Mouse (Mus musculus) stomach, embryonic 15.5 days (tissue): ENCODE measurements around the gene Tbc1d10a. TPM values are rescaled to one million over a fixed set of nuclear protein-coding genes. Genes with fewer than 3 reads are reported as not detected.

Experiments used
- ATAC-seq: fragments of 200-750 bp; cut with Nextera tagmentation; 2 replicates; pipeline ENCODE4 v1.8.0; 2017; ENCODE audit warnings: low read depth, moderate number of reproducible peaks, moderate TSS enrichment; ENCODE audit not compliant: insufficient read depth, low FRiP score
- H3K27ac ChIP-seq: fragments of 300-500 bp; sonication (generic); 2 replicates; pipeline ENCODE4 v1.5.1; 2015; ENCODE audit warnings: mild to moderate bottlenecking, inconsistent platforms
- H3K27me3 ChIP-seq: fragments of 300-500 bp; sonication (generic); replicated peaks from 2 replicates; pipeline ENCODE4 v1.6.1; 2015; ENCODE audit warnings: inconsistent platforms
- H3K36me3 ChIP-seq: fragments of 300-500 bp; sonication (generic); 2 replicates; pipeline ENCODE4 v1.6.1; 2015; ENCODE audit warnings: inconsistent platforms
- H3K4me1 ChIP-seq: fragments of 300-500 bp; sonication (generic); 2 replicates; pipeline ENCODE4 v1.6.1; 2015; ENCODE audit warnings: inconsistent platforms
- H3K4me2 ChIP-seq: fragments of 300-500 bp; sonication (generic); 2 replicates; pipeline ENCODE4 v1.6.1; 2015; ENCODE audit warnings: mild to moderate bottlenecking, inconsistent platforms
- H3K4me3 ChIP-seq: fragments of 300-500 bp; sonication (generic); replicated peaks from 2 replicates; pipeline ENCODE4 v1.5.1; 2015; ENCODE audit warnings: inconsistent platforms
- H3K9ac ChIP-seq: fragments of 300-500 bp; sonication (generic); 2 replicates; pipeline ENCODE4 v1.6.1; 2015; ENCODE audit warnings: inconsistent platforms
- H3K9me3 ChIP-seq: fragments of 300-500 bp; sonication (generic); 2 replicates; pipeline ENCODE4 v1.6.1; 2016; ENCODE audit warnings: inconsistent platforms
- WGBS: fragments of 180-500 bp; shearing (Covaris S2); methylation state at CpG from one replicate; pipeline ENCODE4 v1.1.7; 2015; 5-methylcytosine and 5-hydroxymethylcytosine counted together
- polyA plus RNA-seq: library from polyadenylated mRNA; unstranded; fragments of >200 nt; fragmentation: Nextera tagmentation; extraction: Ambion mirVana; gene quantifications from 2 replicates; pipeline ENCODE4 v1.2.1, GENCODE M21; 2015

Gene Tbc1d10a
- polyA plus RNA-seq, 1 experiment from 2014 or later, result 33.4 TPM

DNA sequence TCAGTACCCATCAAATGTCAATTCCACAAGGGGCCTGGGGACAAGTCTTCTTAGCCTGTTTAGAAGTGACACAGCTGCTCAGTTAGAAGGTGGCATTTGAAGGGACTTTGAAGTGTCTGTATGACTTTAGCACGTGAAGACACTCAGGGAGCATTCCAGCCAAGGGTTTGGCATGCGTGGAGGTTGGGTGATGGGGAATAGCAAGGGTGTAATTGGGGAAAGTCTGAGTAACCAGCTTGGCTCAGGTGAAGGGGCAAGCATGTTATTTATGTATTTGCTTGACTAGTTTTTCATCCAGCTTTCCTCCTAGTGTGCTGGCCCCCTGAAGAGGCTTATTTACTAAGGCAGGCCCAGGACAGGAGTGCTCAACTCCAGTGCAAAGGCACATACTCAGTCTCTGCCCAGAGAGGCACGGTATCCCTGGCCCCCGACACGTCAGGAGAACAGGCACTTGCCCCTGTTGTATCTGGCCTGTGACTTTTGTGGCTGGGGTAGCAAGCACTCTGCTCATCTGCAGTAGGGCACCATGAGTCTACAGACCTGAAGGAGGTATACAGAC lies 18.6 kb downstream of the Tbc1d10a start:
- H3K4me1 ChIP-seq, result peaks cover 3% of the 10 kb centered on the region; the same call in 1 of the 2 replicates
- H3K4me3 ChIP-seq, result no peak overlapping the region
- peaks cover 22% of the 10 kb centered on the region for H3K36me3 ChIP-seq
- H3K9ac ChIP-seq, result no peak overlapping the region
- no peaks in the 10 kb centered on the region for H3K27me3 ChIP-seq
- no peak for ATAC-seq
- no peak overlapping the region for H3K4me2 ChIP-seq
- no peaks in the 10 kb centered on the region for H3K9me3 ChIP-seq
- no peak overlapping the region for H3K27ac ChIP-seq
- WGBS, result 78% methylated on average over 5 of the region's 5 CpGs

DNA sequence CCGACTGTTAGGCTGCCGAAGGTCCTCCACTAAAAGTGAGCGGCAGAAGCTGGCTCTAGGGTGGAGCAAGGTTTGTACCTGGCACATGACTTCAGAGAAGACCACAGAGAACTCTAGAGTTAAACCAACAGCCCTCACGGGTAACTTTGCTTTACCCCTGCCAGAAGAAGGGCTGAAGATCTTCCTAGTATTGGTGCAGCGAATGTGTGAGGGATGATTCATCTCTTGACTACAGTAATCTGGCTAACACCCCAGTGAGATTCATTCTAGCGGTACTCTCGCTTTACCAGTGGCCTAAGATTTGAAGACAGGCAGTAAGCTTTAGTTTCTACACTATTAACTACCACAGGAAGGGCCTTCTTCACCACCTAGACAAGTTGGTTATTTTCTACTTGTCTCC lies 19.4 kb downstream of the Tbc1d10a start:
- Histone ChIP-seq H3K4me2 (no peak overlapping the region), H3K27me3 (no peaks in the 10 kb centered on the region), H3K9ac (no peak overlapping the region), H3K27ac (no peak overlapping the region), H3K4me1 (peaks cover 3% of the 10 kb centered on the region; the same call in 1 of the 2 replicates), H3K4me3 (no peak overlapping the region), H3K36me3 (peaks cover 27% of the 10 kb centered on the region), H3K9me3 (no peaks in the 10 kb centered on the region)
- WGBS, result 84% methylated on average over 7 of the region's 7 CpGs
- ATAC-seq, result no peak

DNA sequence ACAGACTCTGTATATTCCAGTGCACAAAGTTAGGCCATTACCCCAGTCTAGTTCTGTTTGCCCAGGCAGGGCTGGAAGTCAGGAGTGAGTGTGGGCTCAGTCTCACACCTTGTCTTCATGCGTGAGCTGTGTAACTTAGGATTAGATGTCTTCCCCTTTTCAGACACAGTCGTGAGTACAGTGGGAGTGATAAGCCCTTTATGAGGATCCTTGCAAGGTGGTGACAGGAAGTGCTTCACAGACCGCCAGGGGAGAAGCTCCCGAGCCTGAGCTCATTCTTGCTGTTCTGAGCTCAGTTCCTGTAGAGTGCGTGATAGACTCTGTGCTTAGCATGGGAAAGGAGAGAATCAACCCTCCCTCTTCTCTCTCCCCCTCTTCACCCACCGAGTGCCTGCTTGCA lies 20.0 kb downstream of the Tbc1d10a start:
- no peak for ATAC-seq
- Histone ChIP-seq H3K9me3 (no peaks in the 10 kb centered on the region), H3K36me3 (peaks cover 27% of the 10 kb centered on the region), H3K4me1 (peaks cover 3% of the 10 kb centered on the region; the same call in 1 of the 2 replicates), H3K4me2 (no peak overlapping the region), H3K9ac (no peak overlapping the region), H3K27me3 (no peaks in the 10 kb centered on the region), H3K27ac (no peak overlapping the region), H3K4me3 (no peak overlapping the region)
- 65% methylated on average over 6 of the region's 6 CpGs for WGBS

DNA sequence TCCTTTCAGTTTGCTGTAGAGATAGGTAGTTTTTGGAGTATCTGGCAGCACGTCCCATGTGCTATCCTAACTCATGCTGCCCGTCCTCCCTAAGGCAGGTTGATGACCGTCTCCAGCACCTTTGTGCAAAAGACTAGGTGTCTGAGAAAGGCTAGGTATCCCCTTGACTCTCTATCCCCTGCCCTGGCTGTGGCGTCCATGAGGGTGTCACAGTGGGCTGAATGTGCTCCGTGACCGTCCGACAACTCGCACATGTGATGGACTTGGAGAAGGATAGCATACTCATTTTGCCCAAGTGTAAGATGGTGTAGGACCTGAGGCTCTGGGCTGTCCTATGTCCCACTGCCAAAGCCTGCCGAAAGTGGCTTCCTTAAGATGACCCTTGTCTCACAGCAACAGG lies 21.1 kb downstream of the Tbc1d10a start:
- no peak overlapping the region for H3K4me2 ChIP-seq
- H3K27me3 ChIP-seq, result no peaks in the 10 kb centered on the region
- H3K4me3 ChIP-seq, result no peak overlapping the region
- no peak overlapping the region for H3K27ac ChIP-seq
- whole genome bisulfite sequencing, result 87% methylated on average over 9 of the region's 9 CpGs
- no peak for ATAC-seq
- no peaks in the 10 kb centered on the region for H3K9me3 ChIP-seq
- no peak overlapping the region for H3K9ac ChIP-seq
- no peaks in the 10 kb centered on the region for H3K4me1 ChIP-seq
- H3K36me3 ChIP-seq, result peaks cover 33% of the 10 kb centered on the region

DNA sequence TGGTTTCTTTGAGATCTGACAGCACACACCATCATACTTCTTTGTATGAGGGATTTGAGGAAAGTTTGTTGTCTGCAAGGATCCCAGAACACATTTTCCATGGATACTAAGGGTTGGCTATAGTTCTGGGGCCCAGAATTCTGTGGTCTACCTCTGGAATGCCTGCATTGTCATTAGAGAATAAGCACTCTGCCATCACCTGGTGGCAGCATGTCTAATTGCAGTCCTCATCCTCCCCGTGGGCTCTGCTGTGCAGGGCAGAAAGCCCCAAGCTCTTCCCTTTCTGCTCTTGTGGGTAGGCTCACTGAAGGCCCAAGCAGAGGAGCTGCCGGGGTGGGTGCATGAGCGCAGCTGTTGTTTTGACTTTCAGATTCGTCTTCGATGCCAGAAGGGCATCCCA lies 23.0 kb downstream of the Tbc1d10a start:
- H3K9me3 ChIP-seq, result no peaks in the 10 kb centered on the region
- no peak overlapping the region for H3K27ac ChIP-seq
- 76% methylated on average over 5 of the region's 5 CpGs for WGBS
- H3K27me3 ChIP-seq, result no peaks in the 10 kb centered on the region
- peaks cover 48% of the 10 kb centered on the region for H3K36me3 ChIP-seq
- H3K9ac ChIP-seq, result no peak overlapping the region
- H3K4me3 ChIP-seq, result no peak overlapping the region
- H3K4me1 ChIP-seq, result no peaks in the 10 kb centered on the region
- no peak overlapping the region for H3K4me2 ChIP-seq
- no peak for ATAC-seq

DNA sequence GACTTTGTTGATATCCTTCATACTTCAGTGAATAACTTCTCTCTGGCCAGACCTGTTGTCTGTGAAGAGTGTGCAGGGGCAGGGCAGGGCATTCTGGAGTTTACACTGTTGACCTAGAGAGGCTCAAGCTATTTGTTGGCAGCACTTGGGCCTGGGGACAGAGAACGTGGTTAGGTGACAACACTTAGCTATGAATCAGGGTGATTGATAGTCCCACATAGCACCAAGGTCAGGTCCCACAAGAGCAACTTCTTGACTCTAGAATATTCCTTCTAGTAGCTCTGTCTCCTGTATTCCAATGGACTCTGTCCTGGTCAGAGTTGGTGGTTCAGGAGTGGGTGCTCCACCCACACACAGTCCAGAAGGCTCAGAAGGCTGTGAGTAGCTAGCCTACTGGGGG lies 24.2 kb downstream of the Tbc1d10a start:
- no peak overlapping the region for H3K4me3 ChIP-seq
- no peaks in the 10 kb centered on the region for H3K9me3 ChIP-seq
- 44% methylated on average over 1 of the region's 1 CpGs for WGBS
- ATAC-seq, result no peak
- H3K27ac ChIP-seq, result no peak overlapping the region
- H3K36me3 ChIP-seq, result peaks cover 55% of the 10 kb centered on the region
- no peaks in the 10 kb centered on the region for H3K4me1 ChIP-seq
- no peak overlapping the region for H3K4me2 ChIP-seq
- no peaks in the 10 kb centered on the region for H3K27me3 ChIP-seq
- no peak overlapping the region for H3K9ac ChIP-seq

DNA sequence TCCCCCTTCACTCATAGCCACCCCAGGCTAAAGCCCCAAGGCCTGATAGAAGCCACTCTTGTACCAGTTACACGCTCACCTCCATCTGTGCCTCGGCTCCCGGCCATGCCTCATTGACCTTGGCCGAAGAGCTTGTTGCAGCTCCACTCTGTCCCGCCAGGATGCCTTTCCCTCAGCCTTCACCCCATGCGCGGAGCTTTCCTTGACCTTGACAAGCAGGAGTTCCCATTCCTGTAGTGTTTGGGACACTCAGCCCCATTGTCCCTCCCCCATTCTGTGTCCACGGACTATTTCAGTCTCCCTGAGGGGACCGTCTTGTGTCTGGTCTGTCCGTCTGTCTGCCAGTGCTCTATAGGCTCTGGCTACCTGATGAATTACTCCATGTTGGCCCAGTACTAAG lies 26.5 kb downstream of the Tbc1d10a start:
- Histone ChIP-seq H3K4me3 (no peak overlapping the region), H3K4me2 (no peak overlapping the region), H3K4me1 (peaks cover 8% of the 10 kb centered on the region; the same call in 1 of the 2 replicates), H3K27me3 (no peaks in the 10 kb centered on the region), H3K36me3 (peaks cover 38% of the 10 kb centered on the region), H3K27ac (no peak overlapping the region), H3K9ac (no peak overlapping the region), H3K9me3 (no peaks in the 10 kb centered on the region)
- WGBS, result 87% methylated on average over 10 of the region's 10 CpGs
- no peak for ATAC-seq

DNA sequence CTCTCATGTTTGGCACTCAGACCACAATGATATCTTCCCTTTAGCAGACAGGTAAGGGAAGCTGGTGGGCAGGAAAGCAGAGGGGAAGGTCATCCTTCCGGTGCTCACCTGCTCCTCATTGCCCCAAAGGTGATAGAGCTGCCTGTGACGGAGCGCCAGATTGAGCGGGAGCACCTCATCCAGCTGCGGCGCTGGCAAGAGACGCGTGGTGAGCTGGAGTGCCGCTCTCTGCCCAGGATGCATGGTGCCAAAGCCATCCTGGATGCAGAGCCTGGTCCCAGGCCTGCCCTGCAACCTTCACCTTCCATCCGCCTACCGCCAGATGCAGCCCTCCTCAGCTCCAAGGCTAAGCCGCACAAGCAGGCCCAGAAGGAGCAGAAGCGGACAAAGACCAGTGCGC lies 28.0 kb downstream of the Tbc1d10a start:
- Histone ChIP-seq H3K36me3 (peaks cover 33% of the 10 kb centered on the region), H3K27ac (no peak overlapping the region), H3K9me3 (no peaks in the 10 kb centered on the region), H3K4me1 (peaks cover 21% of the 10 kb centered on the region), H3K4me3 (no peak overlapping the region), H3K9ac (no peak overlapping the region), H3K4me2 (no peak overlapping the region), H3K27me3 (no peaks in the 10 kb centered on the region)
- ATAC-seq, result no peak
- WGBS, result 96% methylated on average over 14 of the region's 14 CpGs

DNA sequence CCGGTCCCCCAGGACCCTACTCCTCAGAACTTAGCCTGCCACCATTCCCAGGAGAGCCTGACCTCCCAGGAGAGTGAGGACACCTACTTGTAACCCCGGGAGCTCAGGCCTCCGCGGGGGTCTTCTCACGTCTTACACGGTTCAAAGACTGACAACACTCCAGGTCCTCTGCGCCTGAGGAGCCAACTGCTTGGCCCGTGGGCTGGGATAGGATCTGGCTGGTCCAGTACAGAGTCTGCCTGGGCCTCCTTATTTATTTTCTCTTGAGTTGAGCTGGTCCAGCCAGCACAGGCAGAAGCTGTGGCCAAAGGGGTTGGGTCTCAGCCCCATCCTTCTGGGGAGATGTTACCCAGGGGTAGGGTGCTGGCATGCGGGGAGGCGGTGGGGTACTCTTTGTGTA lies 28.5 kb downstream of the Tbc1d10a start:
- 73% methylated on average over 10 of the region's 10 CpGs for WGBS
- no peaks in the 10 kb centered on the region for H3K27me3 ChIP-seq
- no peak for ATAC-seq
- H3K4me2 ChIP-seq, result no peak overlapping the region
- no peak overlapping the region for H3K4me3 ChIP-seq
- H3K4me1 ChIP-seq, result peaks cover 23% of the 10 kb centered on the region
- H3K9me3 ChIP-seq, result no peaks in the 10 kb centered on the region
- H3K36me3 ChIP-seq, result peaks cover 33% of the 10 kb centered on the region
- no peak overlapping the region for H3K9ac ChIP-seq
- no peak overlapping the region for H3K27ac ChIP-seq

DNA sequence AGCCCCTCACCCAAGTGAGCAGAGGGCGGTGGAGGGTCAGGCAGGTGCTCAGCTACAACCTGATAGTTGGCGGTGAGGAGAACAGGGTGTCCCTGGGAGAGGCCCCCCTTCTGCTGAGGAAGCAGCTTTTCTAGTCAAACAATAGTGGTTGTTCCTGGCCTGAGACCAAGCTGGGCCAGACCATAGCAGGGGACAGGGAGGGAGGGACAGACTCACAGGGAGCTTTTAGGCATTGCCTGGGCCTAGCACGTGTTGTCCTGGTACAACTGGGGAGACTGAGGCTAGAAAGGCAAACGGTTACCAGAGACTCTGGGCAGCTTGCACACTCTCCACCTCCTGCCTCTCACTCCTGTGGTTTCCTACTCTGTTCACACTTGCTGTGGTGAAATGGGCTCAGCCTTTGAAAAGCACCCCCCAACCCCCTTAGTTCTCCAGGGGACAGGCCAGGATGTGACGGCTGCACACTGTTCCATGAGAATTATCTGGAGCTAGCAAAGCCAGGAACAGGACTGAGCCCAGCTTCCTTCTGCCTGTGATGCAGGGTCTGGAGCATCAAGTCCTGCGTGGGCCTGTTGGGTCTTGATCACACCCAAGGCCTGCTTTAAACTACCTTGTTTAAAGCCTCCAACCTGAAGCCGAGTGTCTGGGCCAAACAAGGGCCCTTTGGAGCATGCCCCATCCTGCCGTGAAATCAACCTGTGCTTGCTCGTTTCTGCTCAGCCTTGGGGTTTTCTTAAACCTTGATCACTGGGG lies 29.8 kb downstream of the Tbc1d10a start:
- peaks cover 28% of the 10 kb centered on the region for H3K36me3 ChIP-seq
- H3K4me3 ChIP-seq, result no peak overlapping the region
- peak overlapping the region; percentile 73 for H3K27ac ChIP-seq
- H3K4me2 ChIP-seq, result no peak overlapping the region
- no peak overlapping the region for H3K9ac ChIP-seq
- WGBS, result 72% methylated on average over 9 of the region's 9 CpGs
- H3K4me1 ChIP-seq, result peaks cover 25% of the 10 kb centered on the region
- ATAC-seq, result no peak
- H3K9me3 ChIP-seq, result no peaks in the 10 kb centered on the region
- H3K27me3 ChIP-seq, result no peaks in the 10 kb centered on the region

DNA sequence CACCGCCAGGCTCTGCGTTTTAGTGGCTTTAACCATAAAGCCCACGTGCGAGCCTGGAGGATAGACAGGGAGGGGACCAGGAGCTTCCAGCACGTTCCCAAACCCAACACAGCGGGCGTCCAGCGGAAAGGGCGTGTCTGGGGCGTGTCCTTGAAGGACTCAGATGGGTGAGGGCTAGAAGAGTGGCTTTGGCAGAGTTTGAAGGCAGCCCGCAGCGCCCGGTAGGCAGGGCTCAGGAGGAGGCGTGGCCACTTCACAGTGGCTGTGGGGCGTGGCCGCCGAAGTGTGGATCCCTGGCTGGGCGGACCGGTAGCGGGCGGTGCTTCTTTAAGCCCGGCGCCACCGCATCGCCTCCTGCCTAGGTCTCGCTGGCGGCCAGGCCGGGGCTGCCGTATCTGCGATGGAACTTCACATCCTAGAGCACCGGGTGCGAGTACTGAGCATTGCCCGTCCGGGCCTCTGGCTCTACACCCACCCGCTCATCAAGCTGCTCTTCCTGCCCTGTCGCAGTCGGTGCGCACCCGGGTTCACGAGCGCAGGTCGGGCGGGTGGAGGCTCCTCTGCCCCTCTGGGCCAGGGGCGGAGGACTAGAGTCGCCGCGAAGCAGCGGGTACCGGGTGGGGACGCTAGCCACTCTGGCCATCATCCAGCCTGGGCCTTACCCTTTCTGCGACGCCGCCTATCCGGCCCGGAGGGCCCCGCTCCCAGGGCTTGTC lies 31.5 kb downstream of the Tbc1d10a start, which contains the start of gene Castor1:
Gene Castor1, plus strand, starts transcription at position 312 of the 716 bp plus-strand sequence.
- Histone ChIP-seq H3K4me3 (peak within 1 kb of the TSS; percentile 51), H3K4me1 (peaks cover 29% of the 10 kb centered on the region), H3K36me3 (peaks cover 18% of the 10 kb centered on the region), H3K9ac (peak within 1 kb of the TSS; percentile 55), H3K27me3 (no peaks in the 10 kb centered on the region), H3K27ac (peak within 1 kb of the TSS; percentile 73; the same call in 1 of the 2 replicates), H3K4me2 (peak within 1 kb of the TSS; percentile 98), H3K9me3 (no peaks in the 10 kb centered on the region)
- ATAC-seq, result peak; percentile 90
- 2% methylated on average over 56 of the region's 56 CpGs for WGBS

DNA sequence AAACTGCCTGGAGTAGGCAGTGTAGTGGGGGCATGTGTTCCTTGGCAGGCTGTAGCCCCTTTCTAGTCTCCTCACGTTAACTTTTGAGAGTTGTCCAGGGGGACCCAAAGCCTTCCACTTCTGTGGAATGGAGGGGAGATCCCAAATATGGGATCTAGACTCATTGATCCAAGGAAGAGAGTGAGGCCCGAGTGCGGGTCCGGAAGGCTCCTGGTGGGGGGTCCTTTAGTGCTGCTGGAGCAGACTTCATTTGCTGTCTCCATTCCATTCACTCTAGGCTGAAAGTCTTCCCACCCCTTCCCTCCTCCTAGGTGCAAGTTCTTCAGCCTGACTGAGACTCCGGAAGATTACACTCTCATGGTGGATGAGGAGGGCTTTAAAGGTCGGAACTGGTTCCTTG lies 32.0 kb downstream of the Tbc1d10a start:
- Histone ChIP-seq H3K9ac (peak overlapping the region; percentile 55; the same call in 1 of the 2 replicates), H3K27me3 (no peaks in the 10 kb centered on the region), H3K27ac (peak overlapping the region; percentile 32; the same call in 1 of the 2 replicates), H3K9me3 (no peaks in the 10 kb centered on the region), H3K36me3 (peaks cover 16% of the 10 kb centered on the region), H3K4me3 (peak overlapping the region; percentile 51), H3K4me2 (peak overlapping the region; percentile 98), H3K4me1 (peaks cover 29% of the 10 kb centered on the region)
- ATAC-seq, result no peak
- 11% methylated on average over 6 of the region's 6 CpGs for WGBS
